Mouse (Mus musculus): ENCODE results near the gene Gm45062. TPM values are rescaled to one million over a fixed set of nuclear protein-coding genes. Genes with fewer than 3 reads are reported as not detected.

Gene Gm45062
- total and polyA plus RNA-seq, 3 experiments, result 2.2 to 3.6 TPM; not detected in 1

GRCm38 (mm10) chr6:8628715-8629267, 369.5 kb downstream of the Gm45062 start:
- no peak for TF ChIP-seq MAFK (IDR thresholded peaks at IDR 0.05; ENCODE audit: borderline replicate concordance, low read depth, low read length)
- TF ChIP-seq POLR2A (IDR thresholded peaks at IDR 0.05; ENCODE audit: control insufficient read depth in 1 of 2, insufficient read depth in 1 of 2, low read depth in 1 of 2, low read length in 2 of 2, poor library complexity in 1 of 2), result no peak
- no peak for TF ChIP-seq MXI1 (IDR thresholded peaks at IDR 0.05; ENCODE audit: low read depth, low read length)
- TF ChIP-seq TBP (IDR thresholded peaks at IDR 0.05; ENCODE audit: low read depth, low read length), result no peak
- TF ChIP-seq MEF2A (IDR thresholded peaks at IDR 0.05; ENCODE audit: extremely low read depth, insufficient replicate concordance, low read depth, low read length, poor library complexity, severe bottlenecking), result no peak
- TF ChIP-seq ZNF384 (IDR thresholded peaks at IDR 0.05; ENCODE audit: low read depth, low read length), result no peak
- TF ChIP-seq CHD2 (IDR thresholded peaks at IDR 0.05; ENCODE audit: low read length), result no peak
- no peak for TF ChIP-seq TCF12 (IDR thresholded peaks at IDR 0.05; ENCODE audit: low read depth, low read length)
- no peak for TF ChIP-seq ETS1 (IDR thresholded peaks at IDR 0.05; ENCODE audit: low read depth, low read length)
- TF ChIP-seq JUND (IDR thresholded peaks at IDR 0.05; ENCODE audit: low read depth, low read length), result no peak
- TF ChIP-seq CTCF (IDR thresholded peaks at IDR 0.05 in 2 of 3, conservative IDR thresholded peaks at IDR 0.05 in 1 of 3; ENCODE audit: control insufficient read depth in 1 of 3, insufficient read depth in 1 of 3, low read depth in 2 of 3, low read length in 3 of 3, poor library complexity in 1 of 3, severe bottlenecking in 1 of 3), result no peak
- no peak for TF ChIP-seq NRF1 (IDR thresholded peaks at IDR 0.05; ENCODE audit: insufficient read depth, low read depth, low read length, poor library complexity, severe bottlenecking)
- no peak for TF ChIP-seq MAX (IDR thresholded peaks at IDR 0.05; ENCODE audit: low read length)
- no peak for TF ChIP-seq RCOR1 (IDR thresholded peaks at IDR 0.05; ENCODE audit: low read depth, low read length)
- peaks cover 0 to 29% of the 10 kb centered on the region in 2 experiments; a peak in 2 of 4 replicates for H3K36me3 ChIP-seq (ENCODE audit: control insufficient read depth in 1 of 2, insufficient read depth in 2 of 2, low read length in 2 of 2)
- H3K79me2 ChIP-seq (ENCODE audit: control insufficient read depth, insufficient read depth, low read length, poor library complexity), result no peaks in the 10 kb centered on the region
- H3K9ac ChIP-seq (ENCODE audit: control insufficient read depth, low read depth, low read length, poor library complexity, severe bottlenecking), result no peak overlapping the region
- peaks cover 9 to 26% of the 10 kb centered on the region in 2 experiments for H3K4me1 ChIP-seq (ENCODE audit: control insufficient read depth in 1 of 2, insufficient read depth in 2 of 2, low read length in 2 of 2)
- H3K27ac ChIP-seq (ENCODE audit: control insufficient read depth, low read depth, low read length), result no peak overlapping the region
- no peaks in the 10 kb centered on the region for H3K9me3 ChIP-seq (replicated peaks; ENCODE audit: insufficient read depth, low read length)
- DNase-seq (ENCODE audit: low read depth, low spot score), result no peak
- no peak overlapping the region for H3K4me3 ChIP-seq (ENCODE audit: control insufficient read depth in 1 of 2, insufficient read depth in 1 of 2, low read depth in 2 of 2, low read length in 2 of 2)
- no peaks in the 10 kb centered on the region for H3K27me3 ChIP-seq (ENCODE audit: control insufficient read depth in 1 of 2, insufficient read depth in 2 of 2, low read length in 2 of 2)

- Histone ChIP-seq H3K36me3 (ENCODE audit: control insufficient read depth in 1 of 2, insufficient read depth in 2 of 2, low read length in 2 of 2) (peaks cover 0 to 29% of the 10 kb centered on the region in 2 experiments; a peak in 2 of 4 replicates), H3K79me2 (ENCODE audit: control insufficient read depth, insufficient read depth, low read length, poor library complexity) (no peaks in the 10 kb centered on the region), H3K4me3 (ENCODE audit: control insufficient read depth in 1 of 2, insufficient read depth in 1 of 2, low read depth in 2 of 2, low read length in 2 of 2) (no peak overlapping the region), H3K9ac (ENCODE audit: control insufficient read depth, low read depth, low read length, poor library complexity, severe bottlenecking) (no peak overlapping the region), H3K27me3 (ENCODE audit: control insufficient read depth in 1 of 2, insufficient read depth in 2 of 2, low read length in 2 of 2) (no peaks in the 10 kb centered on the region), H3K9me3 (replicated peaks; ENCODE audit: insufficient read depth, low read length) (no peaks in the 10 kb centered on the region), H3K4me1 (ENCODE audit: control insufficient read depth in 1 of 2, insufficient read depth in 2 of 2, low read length in 2 of 2) (peaks cover 9 to 26% of the 10 kb centered on the region in 2 experiments), H3K27ac (ENCODE audit: control insufficient read depth, low read depth, low read length) (no peak overlapping the region)
- TF ChIP-seq RAD21 (IDR thresholded peaks at IDR 0.05; ENCODE audit: low read depth, low read length) (no peak), USF1 (IDR thresholded peaks at IDR 0.05; ENCODE audit: low read depth, low read length) (no peak), EP300 (IDR thresholded peaks at IDR 0.05; ENCODE audit: low read depth in 1 of 2, low read length in 2 of 2) (no peak), SMC3 (IDR thresholded peaks at IDR 0.05; ENCODE audit: low read depth, low read length) (no peak), POLR2AphosphoS5 (IDR thresholded peaks at IDR 0.05; ENCODE audit: borderline replicate concordance, low read depth, low read length) (no peak), CHD1 (IDR thresholded peaks at IDR 0.05; ENCODE audit: low read depth, low read length) (no peak), HCFC1 (IDR thresholded peaks at IDR 0.05; ENCODE audit: low read depth, low read length) (no peak), SIN3A (IDR thresholded peaks at IDR 0.05; ENCODE audit: low read length) (no peak), TCF12 (IDR thresholded peaks at IDR 0.05; ENCODE audit: low read depth, low read length) (no peak), GABPA (IDR thresholded peaks at IDR 0.05; ENCODE audit: low read depth, low read length) (no peak), ZMIZ1 (IDR thresholded peaks at IDR 0.05; ENCODE audit: low read depth, low read length) (no peak)
- no peak for DNase-seq (ENCODE audit: low read depth, low spot score)
Observed at GRCm38 (mm10) chr6:8630531-8630930, 371.3 kb downstream of the Gm45062 start.
